Mouse (Mus musculus) ES-E14 (cell line): ENCODE measurements around the gene Zbed6.

ENCODE experiments used
- HCFC1 ChIP-seq: IDR thresholded peaks from 2 replicates; pipeline ENCODE4 v1.6.1; 2012; ENCODE audit warnings: low read length, inconsistent platforms, borderline replicate concordance; ENCODE audit not compliant: insufficient read depth
- MAFK ChIP-seq: IDR thresholded peaks from 2 replicates; pipeline ENCODE4 v1.6.1; 2014; ENCODE audit warnings: mild to moderate bottlenecking, low read depth, low read length, inconsistent platforms; ENCODE audit not compliant: insufficient read depth
- ZC3H11A ChIP-seq: IDR thresholded peaks from 2 replicates; pipeline ENCODE4 v1.6.1; 2012; ENCODE audit warnings: low read depth, mild to moderate bottlenecking, inconsistent platforms, low read length, borderline replicate concordance

DNA sequence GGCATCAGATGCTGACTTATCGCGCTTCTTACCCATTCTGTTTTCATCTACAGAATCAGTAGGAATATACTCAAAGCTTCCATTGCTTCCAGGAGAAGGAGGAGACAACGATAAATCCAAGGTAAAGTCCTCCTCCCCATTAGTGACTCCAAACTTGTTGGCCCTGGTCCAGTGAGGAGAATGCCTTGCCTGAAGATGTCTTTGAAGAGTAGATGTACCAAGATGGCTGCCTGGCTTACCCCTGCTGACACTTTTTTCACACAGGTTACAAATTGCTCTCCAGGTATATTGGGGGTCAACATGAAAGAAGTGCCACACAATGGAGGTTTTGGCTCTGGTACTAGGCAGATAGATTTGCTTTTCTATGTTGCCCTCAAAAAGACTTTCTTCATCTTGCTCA is 1.8 kb downstream of the Zbed6 start:
- TF ChIP-seq HCFC1 = no peak
- TF ChIP-seq MAFK = no peak
- no peak for TF ChIP-seq ZC3H11A
